Mouse (Mus musculus) ES-Bruce4 (cell line): ENCODE data around the gene Acsm2.

ENCODE experiments used
- CTCF ChIP-seq: IDR thresholded peaks from one replicate; pipeline ENCODE4 v1.8.1; 2011; ENCODE audit warnings: low read depth, low read length
- EP300 ChIP-seq: IDR thresholded peaks from 2 replicates; pipeline ENCODE4 v1.6.1; 2011; ENCODE audit warnings: low read depth, low read length; ENCODE audit not compliant: insufficient read depth

GRCm38 (mm10) chr7:119550471-119551222 is 3.5 kb upstream of the Acsm2 start:
- no peak for TF ChIP-seq CTCF
- no peak for TF ChIP-seq EP300
